Mouse (Mus musculus) lung, postnatal 36 days (tissue): ENCODE measurements around the gene Pbx4.

Experiments
- DNase-seq: peaks from one replicate; pipeline ENCODE4 v3.0.0; 2022; ENCODE audit warnings: mixed read lengths

Gene Pbx4

DNA sequence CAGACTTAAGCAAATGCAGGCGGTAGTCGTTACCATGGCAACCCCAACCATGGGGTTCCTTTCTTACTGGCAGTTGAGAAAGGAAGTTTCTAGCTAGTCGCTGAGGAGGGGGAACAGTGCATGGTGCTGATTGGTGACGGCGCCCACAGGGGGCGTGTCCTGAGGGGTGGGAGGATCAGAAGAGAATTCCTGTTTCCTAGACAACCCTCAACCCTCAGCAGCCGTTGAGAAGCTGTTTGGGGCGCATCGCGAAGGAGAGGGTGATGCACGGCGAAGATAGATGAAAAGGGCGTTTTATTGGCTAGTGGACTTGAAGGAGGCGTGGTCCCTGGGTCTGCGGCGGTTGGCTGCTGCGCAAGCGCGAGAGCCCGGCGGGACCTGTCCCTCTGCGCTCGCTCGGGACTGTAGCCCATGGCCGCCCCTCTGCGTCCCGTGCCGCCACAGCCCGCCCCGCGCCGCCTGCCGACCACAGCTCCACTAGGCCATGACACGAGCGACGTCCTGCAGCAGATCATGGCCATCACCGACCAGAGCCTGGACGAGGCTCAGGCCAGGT, at the start of gene Pbx4:
Gene Pbx4, plus strand, starts transcription at position 194 of the 556 bp plus-strand sequence.
- peak; percentile 88 for DNase-seq

DNA sequence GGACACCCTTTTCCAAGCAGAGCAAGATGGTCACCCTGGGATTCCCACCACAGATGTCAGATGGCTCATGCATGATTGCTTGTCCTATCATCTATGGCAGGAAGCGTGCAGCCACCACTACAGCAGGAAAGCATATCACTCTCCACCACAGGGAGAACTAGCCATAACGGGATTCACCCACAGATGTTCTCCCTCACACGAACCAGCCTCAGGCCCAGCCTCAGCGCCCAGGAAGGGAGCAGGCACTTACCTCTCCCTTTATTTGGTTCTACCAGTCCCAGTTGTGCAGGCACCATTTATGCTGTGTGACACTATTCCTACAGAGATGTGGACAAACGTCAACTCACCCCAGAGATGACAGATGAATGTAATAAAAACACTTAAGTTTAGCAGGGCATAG, 43.2 kb upstream of the Pbx4 start:
- DNase-seq: no peak

DNA sequence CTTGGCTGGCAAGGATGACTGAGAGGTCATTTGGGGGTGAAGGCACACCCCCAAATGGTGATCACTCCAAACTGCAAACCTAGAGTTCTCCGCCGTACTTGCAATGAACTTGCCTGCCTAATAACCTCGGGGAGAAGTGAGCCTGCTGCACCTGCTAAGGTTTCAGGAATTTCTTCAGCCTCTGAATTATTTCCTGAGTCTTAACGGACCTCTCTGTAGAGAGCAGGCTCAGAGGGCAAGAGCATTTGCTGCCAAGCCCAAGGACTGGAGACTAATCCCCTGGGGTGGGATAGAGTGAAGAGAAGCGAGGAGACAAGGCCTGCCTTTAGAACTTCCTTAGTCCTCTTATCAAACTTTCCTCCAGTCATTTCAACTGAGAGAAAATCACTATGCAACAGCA, 42.6 kb upstream of the Pbx4 start:
- no peak for DNase-seq

DNA sequence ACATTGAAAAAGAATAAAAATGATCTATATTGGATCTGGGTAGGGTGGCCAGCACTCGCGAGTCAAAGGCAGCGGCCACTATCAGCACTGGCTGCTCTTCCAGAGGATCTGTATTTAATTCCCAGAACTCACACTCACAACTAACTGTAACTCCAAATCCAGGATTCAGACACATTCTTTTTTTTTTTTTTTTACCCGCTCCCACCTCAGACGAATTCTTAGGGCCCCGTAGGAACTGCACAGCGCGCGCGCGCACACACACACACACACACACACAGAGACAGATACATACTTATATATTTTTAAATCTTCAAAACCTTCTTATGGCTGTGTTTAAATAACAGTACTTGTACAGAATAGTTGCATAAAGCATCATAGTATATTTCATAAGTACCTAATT, 41.9 kb upstream of the Pbx4 start:
- no peak for DNase-seq

DNA sequence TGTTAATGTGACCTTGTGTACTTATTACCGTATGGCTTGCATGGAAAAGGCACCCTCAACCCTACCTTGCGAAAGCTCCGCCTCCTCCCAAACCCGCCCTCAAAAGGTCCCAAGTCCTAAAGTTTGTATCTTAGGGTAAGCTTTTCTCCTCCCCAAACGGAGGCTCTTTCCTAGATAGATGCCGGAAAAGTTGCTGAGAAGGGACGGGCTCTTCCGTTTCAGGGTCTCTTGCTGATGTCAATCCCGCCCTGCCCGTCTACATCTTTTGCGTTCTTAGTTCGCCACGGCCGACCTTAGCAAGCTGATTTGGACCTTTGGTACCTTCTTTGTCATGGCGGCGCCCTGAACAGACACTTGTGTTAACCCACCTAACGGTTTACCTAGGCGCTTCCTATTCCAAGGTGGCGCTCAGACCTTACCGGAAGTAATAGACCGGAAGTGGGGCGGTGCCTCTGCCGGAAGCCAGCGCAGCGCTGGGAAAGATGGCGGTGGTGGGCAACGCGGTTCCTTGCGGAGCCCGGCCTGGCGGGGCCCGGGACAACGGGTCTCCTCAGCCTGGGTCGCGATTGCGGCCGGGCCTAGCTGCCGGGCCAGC, 41.4 kb upstream of the Pbx4 start, which contains the start of the genes Atp13a1 and Zfp866:
Gene Atp13a1, plus strand, starts transcription at position 391 of the 595 bp plus-strand sequence.
Gene Zfp866, minus strand, starts transcription at position 406 of the 595 bp plus-strand sequence.
- peak; percentile 94 for DNase-seq

DNA sequence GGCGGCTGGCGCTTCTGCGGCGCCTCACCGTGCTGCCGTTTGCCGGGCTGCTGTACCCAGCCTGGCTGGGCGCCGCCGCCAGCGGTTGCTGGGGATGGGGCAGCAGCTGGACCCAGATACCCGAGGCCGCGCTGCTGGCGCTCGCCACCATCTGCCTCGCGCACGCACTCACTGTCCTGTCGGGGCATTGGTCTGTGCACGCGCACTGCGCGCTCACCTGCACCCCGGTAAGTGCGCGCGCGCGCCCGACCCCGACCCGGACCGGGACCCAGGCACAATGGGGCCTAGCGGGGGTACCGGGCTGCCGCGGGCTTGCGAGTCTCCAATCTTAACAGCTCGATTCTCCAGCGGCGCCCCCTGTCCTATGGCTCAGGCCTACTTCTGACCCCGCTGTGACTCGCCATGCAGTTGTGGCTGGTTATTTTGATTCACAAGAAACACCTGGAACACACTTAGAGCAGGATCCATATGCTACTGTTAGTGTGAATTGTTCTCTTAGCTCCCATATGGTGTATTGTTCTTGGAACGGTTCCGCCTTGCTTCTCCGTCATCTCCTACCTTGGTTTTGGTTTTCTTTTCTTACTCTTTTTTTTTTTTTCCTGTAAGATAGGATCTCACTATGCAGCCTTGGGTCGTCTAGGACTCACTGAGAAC, 40.7 kb upstream of the Pbx4 start:
- DNase-seq: peak; percentile 11

DNA sequence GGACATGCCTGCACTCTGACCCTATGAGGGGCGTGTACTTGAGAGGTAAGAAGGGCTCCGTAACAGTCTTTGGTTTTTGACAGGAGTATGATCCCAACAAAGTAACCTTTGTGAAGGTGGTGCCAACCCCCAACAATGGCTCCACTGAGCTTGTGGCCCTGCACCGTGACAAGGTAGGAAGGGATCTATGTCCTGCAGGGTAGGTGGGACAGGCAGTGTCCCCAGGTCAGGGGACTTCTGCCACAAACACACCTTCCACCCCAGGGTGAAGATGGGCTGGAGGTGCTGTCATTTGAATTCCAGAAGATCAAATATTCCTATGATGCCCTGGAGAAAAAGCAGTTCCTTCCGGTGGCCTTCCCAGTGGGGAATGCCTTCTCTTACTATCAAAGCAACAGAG, 38.6 kb upstream of the Pbx4 start:
- DNase-seq: no peak

DNA sequence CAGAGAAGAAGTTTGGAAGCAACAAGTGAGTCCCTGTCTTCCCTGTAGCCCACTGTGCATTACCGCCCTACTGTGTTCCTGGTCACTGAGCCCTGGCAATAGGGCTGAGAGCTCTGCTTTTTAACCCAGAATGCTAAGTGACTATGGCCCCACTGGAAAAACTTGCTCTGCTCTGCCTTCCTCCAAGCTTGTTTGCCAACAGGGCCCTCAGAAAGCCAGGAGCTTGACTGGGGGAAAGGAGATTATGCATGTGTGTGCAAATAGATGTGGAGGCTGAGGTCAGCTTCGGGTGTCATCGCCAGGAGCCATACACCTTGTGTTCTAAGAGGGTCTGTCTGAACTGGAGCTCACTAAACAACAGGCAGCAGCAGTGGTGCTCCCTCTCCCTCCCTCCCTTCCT, 38.2 kb upstream of the Pbx4 start:
- no peak for DNase-seq

DNA sequence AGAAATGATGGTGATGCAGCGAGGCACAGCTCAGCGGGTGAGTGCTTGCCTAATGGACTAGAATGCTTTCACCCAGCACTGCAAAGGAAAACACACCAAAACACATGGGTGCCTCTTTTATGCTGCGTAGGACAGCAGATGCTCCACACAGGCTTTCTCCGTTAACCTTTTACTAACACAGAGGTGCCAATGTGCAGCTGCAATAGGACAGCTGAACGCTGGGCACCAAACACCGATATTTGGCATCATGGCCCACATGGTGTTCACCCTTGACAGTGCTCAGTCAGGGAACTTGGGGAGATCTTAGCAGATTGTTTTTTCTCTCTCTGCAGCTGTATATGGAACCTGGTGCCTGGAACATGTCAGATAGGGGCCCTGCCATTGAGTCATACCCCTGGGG, 37.4 kb upstream of the Pbx4 start:
- DNase-seq: no peak

DNA sequence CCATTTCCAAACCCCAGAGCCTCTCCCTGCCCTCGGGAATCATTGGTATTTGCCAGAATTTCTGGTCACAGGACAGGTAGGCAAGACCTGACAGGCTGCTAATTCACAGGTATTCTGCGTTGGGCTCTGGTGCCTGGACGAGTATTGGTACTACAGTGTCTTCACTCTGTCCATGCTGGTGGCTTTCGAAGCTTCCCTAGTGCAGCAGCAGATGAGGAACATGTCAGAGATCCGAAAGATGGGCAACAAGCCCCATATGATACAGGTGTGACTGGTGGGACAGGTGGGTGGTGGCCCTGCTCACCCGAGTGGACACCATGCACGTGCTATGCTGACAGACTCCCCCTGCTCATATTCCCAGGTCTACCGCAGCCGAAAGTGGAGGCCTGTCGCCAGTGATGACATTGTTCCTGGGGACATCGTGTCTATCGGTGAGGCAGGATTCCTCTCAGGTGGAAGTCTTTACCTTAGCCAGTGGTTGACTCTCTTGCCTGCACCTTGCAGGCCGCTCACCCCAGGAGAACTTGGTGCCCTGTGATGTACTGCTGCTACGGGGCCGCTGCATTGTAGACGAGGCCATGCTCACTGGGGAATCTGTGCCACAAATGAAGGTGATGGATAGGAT, 35.5 kb upstream of the Pbx4 start:
- DNase-seq: no peak

DNA sequence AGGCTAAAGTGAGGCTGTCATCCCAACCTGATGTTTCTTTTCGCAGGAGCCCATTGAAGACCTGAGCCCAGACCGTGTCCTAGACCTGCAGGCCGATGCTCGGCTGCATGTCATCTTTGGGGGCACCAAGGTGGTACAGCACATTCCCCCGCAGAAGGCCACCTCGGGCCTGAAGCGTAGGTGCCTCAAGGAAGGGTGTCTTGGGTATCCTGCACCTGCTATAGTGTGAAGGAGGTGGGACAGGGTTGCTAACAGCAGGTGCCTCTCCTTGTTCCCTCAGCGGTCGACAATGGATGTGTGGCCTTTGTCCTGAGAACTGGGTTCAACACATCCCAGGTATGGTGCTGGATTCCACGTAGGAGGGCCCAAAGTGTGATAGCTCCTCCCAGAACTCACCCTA, 34.6 kb upstream of the Pbx4 start:
- no peak for DNase-seq

DNA sequence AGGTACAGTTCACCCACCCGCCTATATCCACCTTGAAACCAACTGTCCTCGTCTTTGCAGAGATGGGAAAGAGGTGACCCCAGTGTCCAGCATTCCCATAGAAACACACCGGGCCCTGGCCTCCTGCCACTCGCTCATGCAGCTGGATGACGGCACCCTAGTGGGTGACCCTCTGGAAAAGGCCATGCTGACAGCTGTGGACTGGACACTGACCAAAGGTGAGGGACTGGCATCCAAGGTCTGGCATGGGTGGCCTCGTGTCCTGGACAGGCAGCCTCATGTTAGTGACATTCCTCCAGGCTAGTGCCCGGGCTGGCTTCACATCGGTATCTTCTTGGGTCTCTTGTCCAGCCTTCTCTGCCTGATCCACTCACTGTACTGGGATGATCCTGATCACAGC, 33.0 kb upstream of the Pbx4 start:
- DNase-seq: no peak

DNA sequence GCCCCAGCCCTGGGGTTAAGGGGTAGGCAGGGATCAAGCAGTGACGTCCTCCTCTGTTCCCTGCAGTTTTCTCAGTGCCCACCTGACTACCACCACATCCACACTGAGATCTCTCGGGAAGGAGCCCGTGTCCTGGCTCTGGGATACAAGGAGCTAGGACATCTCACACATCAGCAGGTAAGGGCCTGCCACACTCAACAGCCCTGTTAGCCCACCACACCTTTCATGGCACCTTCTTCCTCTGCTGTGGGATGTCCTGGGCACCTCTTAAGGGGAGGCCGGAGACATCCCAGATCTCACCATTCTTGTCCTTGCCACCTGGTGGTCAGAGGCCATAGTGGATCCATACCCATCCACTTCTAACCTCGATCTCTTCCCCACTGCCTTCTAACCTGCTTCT, 32.3 kb upstream of the Pbx4 start:
- DNase-seq: no peak

DNA sequence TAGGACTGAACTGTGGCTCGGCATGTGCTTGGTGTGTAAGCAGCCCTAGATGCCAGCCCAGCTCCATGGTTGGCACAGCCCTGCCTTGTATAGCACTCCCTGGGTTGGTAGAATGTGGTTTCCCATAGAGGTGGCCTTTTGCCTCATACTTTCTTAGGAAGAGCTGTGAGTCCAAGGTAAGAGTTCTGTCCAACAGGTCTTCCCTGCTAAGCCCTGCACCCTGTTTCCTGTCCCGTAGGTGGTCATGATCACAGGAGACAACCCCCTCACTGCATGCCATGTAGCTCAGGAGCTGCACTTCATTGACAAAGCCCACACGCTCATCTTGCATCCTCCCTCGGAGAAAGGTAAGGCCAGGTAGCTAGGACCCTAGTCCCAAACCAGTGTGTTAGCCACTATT, 30.5 kb upstream of the Pbx4 start:
- DNase-seq: no peak

DNA sequence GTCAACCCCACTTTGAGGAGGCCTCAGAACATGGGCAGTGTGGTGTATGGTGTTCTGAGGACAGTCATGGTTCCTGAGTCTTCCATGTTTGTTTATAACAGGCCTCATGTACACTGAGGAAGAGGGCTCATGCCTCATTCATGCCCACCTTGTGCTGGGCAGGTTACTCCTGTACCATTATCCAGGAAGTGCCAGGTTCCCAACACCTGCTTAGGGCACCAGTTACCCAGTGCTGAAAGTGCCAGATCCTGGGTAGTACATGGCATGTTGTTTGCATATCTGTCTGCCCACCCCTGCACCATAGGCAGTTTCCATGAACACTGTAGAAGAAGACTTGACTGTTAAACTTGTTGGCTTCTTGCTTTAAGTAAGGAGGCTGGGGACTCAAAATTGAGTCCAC, 30.1 kb upstream of the Pbx4 start:
- DNase-seq: no peak

DNA sequence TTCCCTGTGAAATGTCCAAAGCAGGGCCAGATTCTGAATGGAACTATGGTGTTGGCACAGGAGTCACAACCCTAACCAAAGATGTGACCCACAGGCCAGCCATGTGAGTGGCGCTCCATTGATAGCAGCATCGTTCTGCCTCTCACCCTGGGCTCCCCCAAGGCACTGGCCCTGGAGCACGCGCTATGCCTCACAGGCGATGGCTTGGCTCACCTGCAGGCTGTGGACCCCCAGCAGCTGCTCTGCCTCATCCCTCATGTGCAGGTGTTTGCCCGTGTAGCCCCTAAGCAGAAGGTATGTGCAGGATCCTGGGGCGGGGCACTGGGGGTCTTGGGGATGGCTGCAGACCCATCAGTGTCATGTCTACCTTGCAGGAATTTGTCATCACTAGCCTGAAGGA, 28.9 kb upstream of the Pbx4 start:
- no peak for DNase-seq

DNA sequence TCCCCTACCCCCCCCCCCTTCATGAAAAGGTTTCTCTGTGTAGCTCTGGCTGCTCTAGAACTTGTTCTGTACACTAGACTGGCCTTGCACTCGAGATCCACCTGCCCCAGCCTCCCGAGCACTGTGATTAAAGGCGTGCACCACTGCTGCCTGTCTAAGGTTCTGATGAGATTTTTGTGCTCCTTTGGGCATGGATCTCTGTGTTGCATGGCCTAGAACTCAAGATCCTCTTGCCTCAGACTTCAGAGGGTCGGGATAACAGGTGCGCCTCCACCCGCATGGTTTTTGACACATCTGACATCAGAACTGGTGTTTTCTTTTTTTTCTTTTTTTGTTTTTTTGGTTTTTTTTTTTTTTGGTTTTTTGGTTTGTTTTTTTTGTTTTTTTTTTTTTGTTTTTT, 27.8 kb upstream of the Pbx4 start:
- no peak for DNase-seq

DNA sequence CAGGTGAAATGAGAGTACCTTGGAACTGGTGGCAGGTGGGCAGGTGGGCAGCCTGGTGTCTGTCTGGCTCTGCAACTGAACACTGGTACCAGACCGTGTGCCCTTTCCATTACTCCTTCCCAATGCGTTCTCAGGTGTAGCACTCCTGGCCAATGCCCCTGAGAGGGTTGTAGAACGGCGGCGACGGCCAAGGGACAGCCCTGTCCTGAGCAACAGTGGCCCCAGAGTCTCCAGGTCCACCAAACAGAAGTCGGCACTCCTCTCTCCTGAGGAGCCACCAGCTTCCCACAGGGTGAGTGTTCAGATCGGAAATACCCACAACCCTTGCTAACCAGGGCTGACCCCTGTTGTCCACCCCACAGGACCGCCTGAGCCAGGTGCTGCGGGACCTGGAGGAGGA, 27.2 kb upstream of the Pbx4 start:
- no peak for DNase-seq

DNA sequence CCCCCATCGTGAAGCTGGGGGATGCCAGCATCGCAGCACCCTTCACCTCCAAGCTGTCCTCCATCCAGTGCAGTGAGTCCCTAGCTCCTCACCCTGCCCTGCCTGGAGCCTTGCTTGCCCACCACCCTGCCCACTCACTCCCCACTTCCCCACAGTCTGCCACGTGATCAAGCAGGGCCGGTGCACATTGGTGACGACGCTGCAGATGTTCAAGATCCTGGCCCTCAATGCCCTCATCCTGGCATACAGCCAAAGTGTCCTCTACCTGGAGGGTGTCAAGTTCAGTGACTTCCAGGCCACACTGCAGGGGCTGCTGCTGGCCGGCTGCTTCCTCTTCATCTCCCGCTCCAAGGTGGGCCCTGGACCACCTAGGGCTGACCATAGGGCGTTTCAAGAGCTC, 26.8 kb upstream of the Pbx4 start:
- DNase-seq: no peak

DNA sequence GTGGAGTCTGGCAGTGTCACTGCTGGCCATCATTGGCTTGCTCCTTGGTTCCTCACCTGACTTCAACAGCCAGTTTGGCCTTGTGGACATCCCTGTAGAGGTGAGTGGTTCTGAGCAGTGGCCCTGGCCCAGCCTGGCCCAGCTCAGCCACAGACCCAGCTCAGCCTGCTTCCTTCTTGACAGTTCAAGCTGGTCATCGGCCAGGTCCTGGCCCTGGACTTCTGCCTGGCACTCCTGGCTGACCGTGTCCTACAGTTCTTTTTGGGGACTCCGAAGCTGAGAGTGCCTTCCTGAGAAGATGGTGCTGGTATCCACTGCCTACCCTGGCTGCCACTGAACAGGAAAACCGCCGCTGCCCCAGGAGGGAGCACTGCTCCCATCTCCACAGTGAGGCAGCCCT, 25.1 kb upstream of the Pbx4 start:
- no peak for DNase-seq

DNA sequence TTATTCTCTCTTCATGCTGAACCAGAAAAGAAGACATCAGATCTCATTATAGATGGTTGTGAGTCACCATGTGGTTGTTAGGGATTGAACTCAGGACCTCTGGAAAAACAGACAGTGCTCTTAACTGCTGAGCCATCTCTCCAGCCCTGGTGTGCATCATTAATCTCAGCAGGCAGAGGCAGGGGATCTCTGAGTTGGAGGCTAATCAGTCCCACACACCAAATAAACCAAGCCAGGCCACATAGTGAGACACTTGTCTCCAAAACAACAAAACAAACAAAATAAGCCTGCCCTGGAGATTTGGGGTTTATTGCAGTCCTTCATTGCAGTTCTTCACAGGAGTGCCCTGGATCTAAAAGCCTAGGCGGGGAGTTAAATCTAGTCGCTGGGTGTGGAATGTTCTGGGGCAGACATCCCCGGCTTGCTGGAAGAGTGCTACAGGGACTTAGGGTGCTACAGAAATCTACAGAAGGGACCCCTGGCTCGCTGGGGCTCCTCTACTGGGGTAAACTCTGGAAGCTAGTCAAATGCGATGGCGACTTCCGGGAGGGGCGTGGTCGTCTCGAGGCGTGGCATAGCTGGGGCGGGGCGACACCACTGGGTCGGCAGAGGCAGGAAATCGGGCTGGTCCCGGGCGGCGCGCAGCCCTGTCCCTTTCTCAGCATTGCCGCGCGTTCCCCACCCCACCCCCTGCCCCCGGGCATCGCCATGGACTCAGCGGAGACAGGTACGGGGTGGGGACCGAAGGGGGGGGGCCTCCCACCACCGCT, 24.0 kb upstream of the Pbx4 start, which contains the start of gene Gmip:
Gene Gmip, plus strand, starts transcription at position 586 of the 770 bp plus-strand sequence.
- peak; percentile 93 for DNase-seq

DNA sequence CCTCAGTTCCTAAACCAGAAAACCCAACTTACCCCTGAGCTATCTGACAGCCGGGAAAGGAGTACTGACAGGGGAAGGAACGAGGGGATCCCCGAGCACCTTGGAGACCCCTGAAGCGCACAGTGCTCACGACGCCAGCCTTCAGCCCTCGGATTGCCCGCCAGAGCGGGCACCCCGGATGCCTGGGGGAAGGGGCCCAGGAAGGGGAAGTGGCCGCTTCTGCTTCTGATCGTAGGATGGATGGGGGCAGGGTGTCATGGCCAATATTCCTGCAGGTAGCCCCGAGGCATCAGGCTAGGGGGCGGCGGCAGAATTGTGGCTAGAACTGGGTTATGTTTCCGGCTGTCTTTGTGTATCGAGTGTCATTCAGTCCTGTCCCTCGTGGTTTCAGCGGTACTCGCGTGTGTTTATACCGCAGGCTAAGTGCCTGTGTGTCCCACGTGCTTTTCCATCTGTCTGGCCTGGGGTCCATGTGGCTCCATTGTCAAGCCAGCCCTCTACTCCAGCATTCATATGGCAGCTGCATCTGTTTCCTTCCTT, 23.4 kb upstream of the Pbx4 start:
- peak; percentile 50 for DNase-seq

DNA sequence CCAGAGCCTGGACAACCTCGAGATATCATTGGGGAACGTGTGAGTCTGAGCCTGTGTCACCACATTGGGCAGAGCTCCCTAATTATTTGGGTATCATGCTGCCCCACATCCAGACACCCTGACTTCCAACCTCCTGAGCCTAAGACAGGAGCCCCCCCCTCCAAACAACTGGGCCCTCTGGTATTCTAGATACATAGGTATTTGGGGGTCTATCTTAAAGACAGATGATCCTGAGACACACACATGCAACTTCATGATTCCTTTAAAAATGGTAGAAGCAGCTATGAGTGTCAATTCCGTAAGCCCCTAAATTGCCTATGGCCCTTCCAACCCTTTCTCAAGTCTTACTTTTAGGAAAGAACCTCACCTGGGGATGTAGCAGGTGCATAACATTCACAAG, 22.5 kb upstream of the Pbx4 start:
- no peak for DNase-seq
